Mouse (Mus musculus): ENCODE results near the gene Eif5b.
A peak's percentile ranks its signal among the peaks of the same experiment; 100 is the strongest.
"Not testable (repeated sequence)": the region's sequence is repeated elsewhere in the genome, so short reads cannot be mapped to it uniquely, and the experiment has no call there.

The Eif5b gene

GRCm38 (mm10) chr1:38011647-38012046 is 13.8 kb downstream of the Eif5b start:
- DNase-seq = no peak

- peak in 1 of 2 experiments; percentile 23 for DNase-seq
Observed at GRCm38 (mm10) chr1:38012104-38012503, 14.3 kb downstream of the Eif5b start.

DNA sequence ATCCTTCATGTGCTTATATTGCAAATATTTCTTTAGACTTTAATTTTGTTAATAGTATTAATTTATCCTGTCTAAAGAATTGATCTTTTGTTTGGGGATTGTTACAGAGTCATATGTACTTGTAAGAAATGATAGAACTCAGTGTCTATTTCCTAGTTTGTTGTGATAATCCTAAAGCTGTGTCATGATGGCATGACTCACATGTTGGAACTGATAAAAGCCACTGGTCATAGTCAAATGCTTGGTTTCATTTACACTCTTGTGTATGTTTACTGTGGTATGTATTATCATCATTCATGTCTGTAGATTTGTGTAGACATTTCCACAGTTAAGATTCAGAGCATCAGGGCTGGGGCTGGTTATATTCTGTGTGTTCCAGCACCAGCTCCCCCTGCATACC is 14.7 kb downstream of the Eif5b start:
- DNase-seq = no peak

- no peak for DNase-seq
Observed at GRCm38 (mm10) chr1:38014551-38015203, 16.9 kb downstream of the Eif5b start.

GRCm38 (mm10) chr1:38027301-38027700 is 29.5 kb downstream of the Eif5b start:
- DNase-seq = peak; percentile 63 to 77

- no peak for DNase-seq
Observed at GRCm38 (mm10) chr1:38031391-38031790, 33.6 kb downstream of the Eif5b start.

DNA sequence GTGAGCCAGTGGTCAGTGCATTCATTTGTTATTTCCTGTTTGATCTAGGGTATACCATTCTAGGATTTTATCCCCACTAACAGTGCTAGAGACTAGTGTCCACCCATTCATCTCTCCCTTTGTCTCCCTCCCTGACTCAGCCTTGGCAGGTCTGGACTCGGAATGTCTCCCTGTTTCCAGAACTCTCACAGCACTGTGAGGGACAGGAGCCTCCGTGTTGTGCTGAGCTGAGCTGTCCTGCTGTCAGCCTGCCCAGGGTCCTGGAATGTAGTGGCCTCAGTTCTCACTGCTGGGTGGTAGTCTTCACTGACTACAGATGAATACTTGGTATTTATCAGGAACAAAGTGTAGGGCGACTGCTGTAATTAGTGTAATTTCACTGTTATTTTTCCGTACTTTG is 37.7 kb downstream of the Eif5b start:
- no peak for DNase-seq

- DNase-seq = no peak
Observed at GRCm38 (mm10) chr1:38037375-38037774, 39.6 kb downstream of the Eif5b start.

DNA sequence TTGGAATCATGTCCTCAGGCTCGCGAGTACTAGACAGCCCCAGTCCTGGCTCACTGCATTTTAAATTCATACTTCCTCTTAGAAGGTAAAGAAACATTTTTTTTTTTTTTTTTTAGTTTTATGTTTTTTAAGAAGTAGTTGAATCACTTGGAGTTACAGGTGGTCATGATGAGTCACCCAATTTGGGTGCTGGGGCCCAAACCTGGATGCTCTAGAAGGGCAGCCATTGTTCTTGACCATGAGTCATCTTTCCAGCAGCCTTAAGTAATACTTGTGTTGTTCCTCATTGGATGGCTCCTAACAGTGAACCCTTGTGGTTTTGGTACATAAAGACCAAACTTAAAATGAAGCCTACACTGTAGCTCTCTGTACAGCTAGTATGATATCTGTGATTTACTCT is 41.1 kb downstream of the Eif5b start:
- no peak for DNase-seq

GRCm38 (mm10) chr1:38048121-38048520 is 50.3 kb downstream of the Eif5b start:
- no peak for DNase-seq

DNA sequence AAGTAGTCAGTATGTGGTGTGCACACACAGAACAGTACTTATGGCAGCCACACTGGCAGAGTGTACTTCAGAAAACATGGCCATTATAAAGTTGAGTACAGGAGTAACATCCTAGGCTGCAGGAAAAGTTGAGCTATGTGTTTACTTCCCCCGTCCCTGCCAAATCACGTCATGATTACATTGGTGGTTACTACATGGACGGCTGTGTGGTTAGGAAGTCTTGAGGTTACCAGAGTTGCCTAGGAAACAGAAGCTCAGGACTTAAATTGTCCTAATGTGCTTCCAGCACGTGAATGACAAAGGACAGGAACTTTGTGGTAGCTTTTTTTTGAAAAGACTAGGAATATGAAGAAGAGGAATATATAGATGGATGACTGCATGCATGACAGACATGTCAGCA is 51.8 kb downstream of the Eif5b start:
- peak in 1 of 2 experiments; percentile 21 for DNase-seq

DNA sequence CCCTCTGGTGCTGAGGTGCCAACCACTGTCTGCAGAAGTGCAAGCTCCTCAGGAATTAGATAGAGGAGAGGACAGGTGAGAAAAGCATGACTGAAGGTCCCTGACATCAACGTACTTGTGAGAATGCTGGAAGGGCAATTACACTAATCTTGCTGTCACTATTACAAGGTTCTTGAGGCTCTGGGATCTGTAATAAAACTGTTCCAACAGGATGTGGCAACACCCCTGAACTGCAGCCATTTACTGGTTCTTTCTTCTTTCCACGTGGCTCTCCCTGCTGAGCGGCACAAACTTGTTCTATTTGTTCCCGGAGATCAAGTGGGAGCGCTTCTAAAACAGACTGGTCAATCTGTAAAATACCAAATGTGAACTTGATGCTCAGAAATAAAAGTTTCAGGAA is 57.4 kb downstream of the Eif5b start:
- no peak for DNase-seq

DNA sequence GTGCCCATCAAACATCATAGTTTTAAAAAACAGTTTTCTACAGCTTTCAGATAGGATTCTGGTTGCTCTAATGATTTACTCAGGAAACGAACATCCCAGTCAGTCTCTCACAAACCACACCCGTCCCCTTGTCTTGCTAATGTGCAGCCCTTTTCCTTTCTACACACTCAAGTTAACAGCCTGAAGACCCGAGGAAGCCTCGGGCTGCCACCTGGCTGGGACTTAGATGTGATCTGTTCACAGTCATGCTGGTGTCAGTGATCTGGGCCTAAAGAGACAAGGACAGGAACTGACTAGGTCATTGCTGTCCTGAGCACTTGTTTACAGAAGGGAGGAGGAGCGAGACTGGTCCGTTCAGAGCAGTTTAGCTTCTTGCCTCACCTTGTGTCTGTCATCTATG is 60.6 kb downstream of the Eif5b start:
- DNase-seq = no peak

DNA sequence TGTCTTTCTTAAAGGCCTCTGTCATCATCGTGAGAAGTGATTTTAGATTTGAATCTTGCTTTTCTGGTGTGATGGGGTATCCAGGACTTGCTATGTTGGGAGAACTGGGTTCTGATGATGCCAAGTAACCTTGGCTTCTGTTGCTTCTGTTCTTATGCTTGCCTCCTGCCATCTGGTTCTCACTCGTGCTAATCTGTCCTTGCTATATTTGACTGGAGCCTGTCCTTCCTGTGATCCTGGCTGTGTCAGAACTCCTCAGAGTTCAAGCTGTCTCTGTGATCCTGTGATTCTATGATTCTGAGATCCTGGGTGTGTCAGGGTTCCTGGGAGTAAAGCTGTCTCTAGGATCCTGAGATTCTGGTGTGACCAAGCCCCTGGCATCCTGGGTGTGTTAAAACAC is 64.3 kb downstream of the Eif5b start:
- not testable (repeated sequence) for DNase-seq

DNA sequence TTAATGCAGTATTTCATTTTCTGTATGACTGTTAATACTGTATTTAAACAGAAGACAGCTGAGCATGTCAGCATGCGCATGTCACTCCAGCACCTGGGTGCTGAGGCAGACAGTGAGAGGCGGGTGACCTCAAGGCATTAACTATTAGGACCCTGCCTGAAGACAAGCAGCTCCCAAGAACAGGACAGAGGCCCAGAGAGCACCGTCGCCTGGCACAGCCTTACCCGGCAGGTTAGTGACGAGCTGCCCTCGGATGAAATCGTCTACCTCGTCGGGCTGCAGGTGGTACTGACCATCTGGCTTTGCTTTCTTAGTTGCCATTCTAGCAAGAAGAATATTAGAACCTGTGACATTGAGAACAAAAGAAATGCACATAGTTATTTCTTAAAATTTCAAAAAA is 69.5 kb downstream of the Eif5b start:
- no peak for DNase-seq

DNA sequence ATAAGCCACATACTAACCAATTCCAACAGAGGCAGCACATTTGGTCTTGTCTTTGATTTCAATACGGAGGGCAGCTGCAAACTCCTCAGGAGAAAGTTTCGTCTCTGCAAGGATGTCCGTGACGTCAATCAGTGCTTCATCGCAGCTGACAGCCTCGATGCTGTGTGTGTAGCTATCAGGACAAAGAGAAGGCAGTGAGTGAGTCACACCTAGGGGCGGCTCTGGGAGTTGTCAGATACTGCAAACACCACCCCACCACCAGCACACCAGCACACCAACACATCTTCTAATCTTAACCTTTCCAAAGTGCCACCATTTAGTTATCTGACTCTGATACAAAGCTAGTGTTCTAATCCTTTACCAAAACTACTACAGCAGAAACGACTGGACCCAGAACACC is 73.5 kb downstream of the Eif5b start:
- DNase-seq = no peak

GRCm38 (mm10) chr1:38081316-38081715 is 83.5 kb downstream of the Eif5b start:
- no peak for DNase-seq

DNA sequence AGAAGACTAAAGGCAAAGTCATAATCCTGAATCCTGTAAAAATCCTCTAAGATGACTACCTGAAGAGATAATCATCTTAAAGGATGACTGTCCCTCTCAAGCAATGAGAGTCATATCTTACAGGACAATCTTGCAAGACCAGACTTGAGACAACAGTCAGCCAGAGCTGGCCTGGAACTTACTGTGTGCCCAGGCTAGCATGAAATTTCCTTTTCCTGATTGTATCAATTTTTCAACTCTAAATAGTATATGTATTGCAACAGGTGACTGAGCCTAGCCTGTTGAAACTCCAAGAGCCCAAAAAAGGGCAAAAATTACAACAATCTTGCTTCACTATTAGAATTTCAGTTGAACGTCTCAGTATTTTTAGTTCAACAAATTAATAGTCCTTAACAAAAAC is 105.4 kb downstream of the Eif5b start:
- DNase-seq = no peak

GRCm38 (mm10) chr1:38103813-38104212 is 106.0 kb downstream of the Eif5b start:
- DNase-seq = no peak
